Mouse (Mus musculus) large intestine, adult 2 months (tissue): ENCODE measurements around the gene Smo. TPM values are rescaled to one million over a fixed set of nuclear protein-coding genes. Genes with fewer than 3 reads are reported as not detected.

Source experiments
- polyA plus RNA-seq: library from polyadenylated mRNA; depleted of rRNA; stranded (reverse); fragments of >200 nt; gene quantifications from 2 replicates; pipeline ENCODE4 v1.2.3, GENCODE M21; 2012; rRNA removed

The Smo gene
- polyA plus RNA-seq, 1 experiment, result 10.8 TPM

Other genes with a start within 250 kb of the Smo start
- 3.2 and 3.8 TPM in 2 replicates for gene Kcp, start 227.6 kb upstream of the Smo start, polyA plus RNA-seq
- gene Irf5, start 208.9 kb upstream of the Smo start, polyA plus RNA-seq, result 18.5 and 20.4 TPM in 2 replicates
- gene Tnpo3, start 125.6 kb upstream of the Smo start, polyA plus RNA-seq, result 30.7 and 36.4 TPM in 2 replicates
- 2.5 and 2.8 TPM in 2 replicates for gene Tspan33, start 41.3 kb upstream of the Smo start, polyA plus RNA-seq
- 74.3 and 187 TPM in 2 replicates for gene Ahcyl2, start 32.5 kb downstream of the Smo start, polyA plus RNA-seq
- gene Strip2, start 181.5 kb downstream of the Smo start, polyA plus RNA-seq, result 0.58 and 1.7 TPM in 2 replicates